Mouse (Mus musculus) c-Kit-positive CD71-positive TER-119-positive erythroid progenitor cells, embryonic 14.5 days (primary cell): ENCODE measurements around the gene Stard13.

Source experiments
- DNase-seq: peaks from one replicate; pipeline ENCODE4 v3.0.0-alpha.2; 2013; ENCODE audit warnings: low spot score

The Stard13 gene

GRCm38 (mm10) chr5:151180176-151180785 lies 53.4 kb downstream of the Stard13 start:
- no peak for DNase-seq

DNA sequence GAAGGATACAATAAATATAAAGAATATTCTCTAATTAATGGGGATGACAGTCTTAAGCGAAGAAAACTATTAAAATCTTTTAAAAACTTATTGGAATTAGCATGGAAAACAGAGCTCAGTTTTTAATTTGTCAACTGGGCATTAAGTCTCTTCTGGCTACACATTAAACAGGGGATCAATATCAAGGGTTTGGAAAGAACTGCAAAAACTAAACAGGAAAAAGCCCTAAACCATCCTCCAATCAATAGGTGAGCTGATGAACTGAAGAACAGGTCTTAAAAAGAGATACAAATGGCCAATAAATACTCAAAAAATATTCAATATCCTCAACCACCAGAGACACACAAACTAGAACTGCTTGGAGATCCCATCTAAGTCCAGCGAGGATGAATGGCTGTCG lies 56.5 kb downstream of the Stard13 start:
- DNase-seq: no peak

DNA sequence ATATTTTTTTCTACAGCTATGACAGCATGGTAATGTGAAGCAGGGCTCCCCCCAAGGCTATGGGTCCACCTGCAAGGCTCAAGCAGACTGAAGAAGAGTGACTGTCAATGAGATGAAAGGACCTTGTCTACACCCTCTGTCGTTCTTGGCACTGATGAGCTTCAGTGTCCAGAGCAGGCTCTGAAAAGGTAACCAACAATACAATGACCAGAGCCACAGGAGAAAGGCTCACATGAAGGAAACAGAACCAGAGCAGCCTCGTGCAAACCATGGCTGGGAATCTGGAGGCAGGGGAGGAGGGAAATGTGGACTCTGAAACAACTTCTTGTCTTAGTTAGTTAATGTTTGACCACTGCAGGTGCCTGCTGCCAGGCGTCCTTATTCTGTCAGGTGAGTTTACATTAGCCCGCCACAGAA lies 57.7 kb downstream of the Stard13 start:
- no peak for DNase-seq

- no peak for DNase-seq
Observed at GRCm38 (mm10) chr5:151174485-151175460, 58.9 kb downstream of the Stard13 start.

GRCm38 (mm10) chr5:151173774-151174173 lies 59.9 kb downstream of the Stard13 start:
- DNase-seq: no peak

- no peak for DNase-seq
Observed at GRCm38 (mm10) chr5:151170168-151170750, 63.4 kb downstream of the Stard13 start.

DNA sequence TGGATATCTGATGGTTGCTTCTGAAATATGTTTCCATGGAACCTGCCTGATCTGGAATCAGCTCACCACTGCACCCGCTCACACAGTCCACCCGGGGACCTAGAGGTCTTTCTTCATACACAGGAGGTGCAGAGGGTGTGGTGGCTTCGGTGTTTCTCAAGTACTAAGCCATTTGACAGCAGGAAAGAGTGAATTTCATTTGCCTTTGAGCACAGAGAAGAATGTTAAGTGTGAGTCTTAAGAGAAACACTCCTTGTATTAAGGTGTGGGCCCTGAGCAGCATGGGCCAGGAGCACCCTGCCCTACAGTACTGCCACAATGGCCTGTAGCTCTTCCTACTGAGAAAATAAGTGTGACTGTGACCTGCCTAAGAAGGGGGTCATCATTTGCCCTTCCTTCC lies 65.4 kb downstream of the Stard13 start:
- no peak for DNase-seq

DNA sequence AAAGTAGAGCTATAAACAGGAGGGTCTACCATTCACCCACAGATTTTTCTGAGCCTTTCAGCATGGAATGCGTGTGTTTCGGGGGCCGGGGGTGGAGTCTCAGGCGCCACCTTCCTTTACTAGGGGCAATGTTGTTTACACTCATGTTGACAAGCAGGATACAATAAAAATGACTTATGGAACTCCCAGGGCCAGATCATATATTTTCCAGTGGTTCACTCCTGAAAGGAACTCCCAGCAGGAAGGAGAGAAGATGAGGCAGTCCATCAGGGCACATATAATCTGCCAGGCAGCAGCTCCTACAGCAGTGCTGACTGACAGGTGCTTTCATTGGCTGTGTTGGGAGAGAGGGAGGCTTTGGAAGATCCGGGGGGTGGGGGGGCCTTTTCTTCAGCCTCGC lies 66.0 kb downstream of the Stard13 start:
- no peak for DNase-seq

DNA sequence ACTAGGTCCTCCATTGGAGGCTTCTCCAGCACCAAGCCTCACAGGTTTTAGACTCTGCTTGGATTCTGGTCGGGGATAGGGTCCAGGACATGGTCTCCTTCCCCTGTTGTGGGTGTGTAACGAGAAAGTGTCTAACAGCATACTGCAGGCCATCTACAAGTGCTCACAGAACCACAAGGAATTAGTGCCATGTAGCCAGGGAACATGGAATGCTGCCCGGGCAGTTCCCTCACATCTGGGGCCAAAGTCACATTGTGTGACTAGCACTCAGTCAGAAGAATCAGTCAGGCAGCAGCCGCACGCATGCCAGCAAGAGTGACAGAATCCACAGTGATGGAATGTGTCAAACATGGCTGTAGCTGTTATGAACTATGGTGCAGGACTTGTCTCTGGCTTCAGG lies 67.4 kb downstream of the Stard13 start:
- DNase-seq: no peak

- DNase-seq: no peak
Observed at GRCm38 (mm10) chr5:151165381-151166016, 68.1 kb downstream of the Stard13 start.

DNA sequence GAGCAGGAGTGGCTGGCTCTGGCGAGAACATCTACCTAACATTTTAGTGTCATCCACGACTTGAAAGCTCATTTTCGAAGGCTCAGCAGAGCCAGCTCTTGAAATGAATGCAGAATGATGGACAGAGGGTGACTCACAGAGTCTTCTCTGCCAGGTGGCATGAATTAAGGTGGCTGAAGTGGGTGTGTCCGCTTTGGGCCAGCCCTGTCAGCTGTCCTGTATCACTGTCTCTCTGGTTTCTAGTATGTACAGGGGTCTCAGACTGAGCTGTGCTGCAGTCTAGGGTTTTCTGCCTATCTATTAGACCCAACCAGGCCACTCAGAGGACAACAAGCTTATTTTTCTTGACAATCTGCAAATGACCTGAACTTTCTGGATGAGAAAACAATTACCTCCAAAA lies 68.8 kb downstream of the Stard13 start:
- DNase-seq: no peak

GRCm38 (mm10) chr5:151162642-151163041 lies 71.0 kb downstream of the Stard13 start:
- no peak for DNase-seq

DNA sequence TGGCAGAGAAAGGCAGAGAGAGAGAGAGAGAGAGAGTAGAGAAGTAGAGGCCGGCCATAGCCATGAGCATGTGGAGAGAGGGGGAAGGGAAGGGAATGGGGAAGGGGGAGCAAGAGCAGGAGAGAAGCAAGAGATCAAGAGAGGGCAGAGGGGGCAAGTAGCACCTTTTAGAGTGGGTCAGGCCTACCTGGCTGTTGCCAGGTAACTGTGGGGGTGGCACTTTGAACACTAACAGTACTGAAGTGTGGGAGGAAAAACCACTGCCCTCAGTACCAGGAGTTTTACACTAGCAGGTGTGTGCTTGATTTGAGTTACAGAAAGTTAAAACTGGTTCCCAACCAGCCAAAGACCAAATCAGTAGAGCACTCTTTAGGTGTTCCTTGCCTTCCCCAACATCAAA lies 78.4 kb downstream of the Stard13 start:
- DNase-seq: no peak

- DNase-seq: no peak
Observed at GRCm38 (mm10) chr5:151154780-151155179, 78.9 kb downstream of the Stard13 start.

DNA sequence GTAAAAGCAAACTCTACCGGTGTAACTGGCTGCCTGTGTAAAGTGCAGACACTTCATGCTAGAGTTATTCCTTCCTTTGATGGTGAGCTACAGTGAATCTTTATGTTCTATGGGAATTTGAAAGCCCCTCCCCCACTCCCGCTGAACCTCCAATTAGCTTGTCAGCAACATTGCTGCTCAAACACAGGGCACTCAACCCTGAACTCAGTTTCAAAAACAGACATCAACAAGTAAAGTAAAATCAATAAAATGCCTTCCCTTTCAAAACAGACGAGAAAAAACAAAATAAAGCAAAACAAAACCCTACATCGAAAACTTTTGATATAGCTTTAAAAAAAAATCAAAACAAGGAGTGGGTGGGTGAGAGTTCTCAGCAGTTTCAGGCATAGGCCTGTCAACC lies 79.6 kb downstream of the Stard13 start:
- no peak for DNase-seq

DNA sequence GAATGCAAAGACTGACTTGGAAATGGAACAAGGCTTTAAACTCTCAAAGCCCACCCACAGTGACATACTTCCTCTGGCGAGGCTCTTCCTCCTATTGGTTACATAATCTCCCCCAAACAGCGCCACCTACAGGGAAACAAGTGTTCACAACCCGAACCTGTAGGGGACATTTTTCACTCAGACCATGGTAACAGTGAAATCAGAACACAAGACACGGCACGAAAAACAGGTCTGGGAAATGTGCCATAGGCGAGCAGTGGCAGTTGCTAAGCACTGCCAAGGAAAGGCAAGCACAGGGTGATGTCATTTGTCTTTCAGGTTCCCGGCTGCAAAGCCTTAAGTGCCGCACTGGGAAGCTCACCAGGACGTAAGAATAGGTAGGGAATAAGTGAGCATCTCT lies 82.1 kb downstream of the Stard13 start:
- no peak for DNase-seq

DNA sequence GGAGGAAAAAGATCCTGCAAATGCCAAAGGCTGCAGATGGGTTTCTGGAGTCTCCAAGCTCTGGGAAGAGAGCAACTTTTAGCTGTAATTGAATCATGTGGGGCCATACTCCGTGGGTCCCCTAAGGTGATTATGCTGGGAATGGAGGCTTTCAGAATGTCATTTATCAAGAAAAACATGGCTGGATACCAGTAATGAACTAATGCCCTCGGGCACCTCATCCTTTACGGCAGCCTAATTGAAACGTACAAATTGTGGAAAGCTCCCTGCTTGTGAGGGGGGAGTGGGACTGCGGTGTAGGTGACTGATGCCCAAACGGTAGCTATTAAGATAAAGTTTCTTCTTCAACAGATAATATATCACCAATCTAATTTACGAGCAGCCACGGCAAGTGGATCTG lies 84.1 kb downstream of the Stard13 start:
- DNase-seq: no peak

- no peak for DNase-seq
Observed at GRCm38 (mm10) chr5:151148079-151148478, 85.6 kb downstream of the Stard13 start.

DNA sequence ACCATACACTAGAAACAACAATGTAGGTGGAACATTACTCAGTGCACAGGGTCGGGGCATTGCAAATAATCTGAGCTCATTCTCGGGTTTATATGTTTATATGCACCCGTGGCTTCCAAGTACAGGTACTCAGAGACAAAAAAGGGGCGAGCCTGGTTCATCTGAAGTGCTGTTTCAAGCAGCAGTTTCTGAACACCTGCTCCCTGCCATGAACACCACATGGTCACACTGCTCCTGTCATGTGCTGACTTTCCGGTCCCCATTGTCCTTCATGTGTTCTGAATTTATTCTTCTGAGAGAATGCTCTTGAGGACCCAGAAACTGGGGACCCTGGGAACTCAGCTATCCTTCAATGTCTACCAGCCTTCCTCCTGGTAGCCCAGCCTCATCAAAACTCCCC lies 87.8 kb downstream of the Stard13 start:
- DNase-seq: no peak

GRCm38 (mm10) chr5:151143955-151144354 lies 89.7 kb downstream of the Stard13 start:
- DNase-seq: no peak

DNA sequence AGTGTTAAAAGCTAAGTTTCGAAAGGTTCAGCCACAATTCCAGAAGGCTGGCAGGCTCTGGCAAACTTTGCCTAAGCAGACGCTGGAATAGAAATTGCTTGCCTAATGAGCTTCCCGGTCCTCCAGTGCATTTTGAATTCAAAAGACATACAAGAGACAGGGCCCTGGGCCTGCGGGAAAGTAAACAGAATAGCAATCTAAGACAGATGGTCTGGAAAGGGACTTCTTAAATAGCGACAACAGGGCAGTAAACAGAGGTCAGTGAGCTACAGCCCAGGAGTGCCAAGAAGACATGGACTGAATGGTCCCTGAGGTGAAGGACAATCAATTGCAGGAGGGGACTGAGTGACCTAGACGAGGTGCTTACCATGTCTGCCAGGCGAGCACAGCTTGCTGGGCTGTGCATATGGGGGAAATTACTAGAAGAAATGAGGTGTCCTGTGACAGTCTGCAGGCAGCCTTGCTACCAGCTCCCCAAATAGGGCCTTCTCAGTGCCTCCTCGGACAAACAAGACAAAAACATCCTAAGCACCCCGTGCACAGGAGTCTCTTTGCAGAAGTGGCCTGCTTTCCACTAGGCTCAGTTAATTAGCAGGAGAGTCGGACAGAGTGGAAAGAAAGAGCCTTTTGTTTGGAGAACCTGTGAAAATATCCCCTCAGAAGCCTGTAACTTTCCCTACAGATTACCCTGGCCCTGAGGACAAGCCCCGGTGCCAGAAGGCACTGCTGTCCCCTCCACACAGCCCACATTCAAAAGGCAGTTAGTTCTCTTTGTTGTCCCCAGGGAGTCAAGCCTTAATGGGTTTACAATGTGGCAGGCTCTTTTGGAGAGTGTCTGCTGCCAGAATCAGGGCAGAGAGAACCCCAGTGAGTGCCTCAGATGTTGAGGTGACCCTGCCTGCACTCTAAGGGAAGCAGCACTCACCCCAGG lies 90.7 kb downstream of the Stard13 start:
- DNase-seq: no peak
